Mouse (Mus musculus) layer of hippocampus, postnatal 25 days (tissue): ENCODE measurements at regions not wholly inside any gene's neighbourhood (a gene's known extent, or its start where the extent isn't known, plus 50 kb on each side); places are given as distances from the start of the nearest gene placed in this dataset.

Experiments used
- DNase-seq, 2 experiments: peaks; one replicate each; pipeline ENCODE4 v3.0.0; 2022; ENCODE audit warnings: mixed read lengths in 2 of 2, low spot score in 1 of 2; ENCODE audit errors: extremely low spot score in 1 of 2

DNA sequence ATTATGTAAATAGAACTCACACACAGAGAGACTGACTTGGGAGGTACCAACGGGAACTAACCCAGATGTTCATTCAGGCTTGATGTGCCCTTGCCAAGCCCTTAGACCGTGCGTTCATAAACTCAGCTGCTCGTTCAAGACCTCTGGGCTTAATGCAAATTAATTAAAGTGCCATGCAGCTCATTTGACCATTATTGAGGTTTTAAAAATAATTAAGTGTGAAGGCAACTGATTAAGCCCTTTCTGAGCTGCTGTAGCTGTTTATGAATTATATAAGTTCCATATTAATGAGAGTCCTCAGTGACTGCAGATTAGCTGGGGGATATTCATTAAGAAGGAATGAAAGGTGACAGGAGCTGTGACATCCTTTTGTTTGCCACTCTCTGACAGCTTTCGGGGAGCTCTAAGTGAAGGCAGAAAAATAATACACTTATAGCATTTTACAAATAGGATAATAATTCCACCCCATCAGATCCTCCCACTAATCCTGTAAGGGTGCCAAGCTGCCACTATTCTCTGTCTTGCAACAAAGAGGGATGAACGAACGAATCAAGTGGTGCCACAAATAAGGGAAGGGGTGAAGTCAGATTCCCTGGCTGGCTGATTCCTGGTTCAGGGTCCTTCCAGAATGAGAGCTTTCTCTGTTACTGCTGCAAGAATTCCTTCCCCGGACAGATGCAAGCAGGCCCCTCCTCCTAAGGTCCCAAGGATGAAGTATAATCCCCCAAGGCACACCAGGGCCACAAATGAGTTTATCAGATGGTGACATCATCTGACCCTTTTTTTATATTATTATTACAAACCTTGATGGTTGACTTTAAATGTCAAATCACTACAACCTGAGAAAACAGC is 184.7 kb upstream of the Nckap5 start:
- DNase-seq, result no peak

DNA sequence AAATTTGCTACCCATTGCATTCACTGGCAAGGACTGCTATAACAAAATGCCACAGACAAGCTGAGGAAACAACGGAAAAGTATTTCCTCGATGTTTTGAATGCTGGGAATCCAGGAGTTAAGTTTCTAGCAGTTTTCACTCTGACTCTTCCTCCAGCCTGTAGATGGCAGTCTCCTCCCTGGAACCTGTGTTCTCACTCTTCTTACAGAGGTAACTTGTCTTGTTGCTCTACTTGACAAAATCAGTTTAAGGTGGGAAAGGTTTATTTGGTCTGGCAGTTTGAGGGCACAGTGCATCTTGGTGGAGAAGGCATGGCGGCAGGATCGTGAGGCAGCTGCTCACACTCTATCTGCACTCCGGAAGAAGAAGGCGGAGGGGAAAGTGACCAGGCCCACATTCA is 181.3 kb upstream of the Nckap5 start:
- DNase-seq, result no peak

- DNase-seq, result no peak
Measured at GRCm38 (mm10) chr1:127009699-127010098, 179.1 kb upstream of the Nckap5 start.

DNA sequence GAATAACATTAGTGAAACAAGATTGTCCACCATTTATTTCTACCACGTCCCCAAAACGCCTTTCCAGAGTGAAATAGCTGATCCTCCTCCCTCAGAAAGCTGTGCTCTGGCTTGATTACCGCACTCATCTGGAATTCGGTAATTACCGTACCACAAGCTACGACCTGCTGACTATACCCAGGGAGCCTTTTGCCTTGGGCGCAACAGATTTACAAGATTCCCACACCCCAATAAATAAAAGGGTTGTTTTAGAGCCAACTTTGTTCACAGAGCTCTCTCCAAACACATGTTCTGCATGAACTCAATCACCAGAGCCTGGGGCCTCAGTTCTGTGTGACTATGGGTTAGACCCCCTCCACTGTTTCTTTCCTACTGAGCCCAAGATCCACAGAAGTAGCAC is 171.1 kb upstream of the Nckap5 start:
- DNase-seq, result no peak

DNA sequence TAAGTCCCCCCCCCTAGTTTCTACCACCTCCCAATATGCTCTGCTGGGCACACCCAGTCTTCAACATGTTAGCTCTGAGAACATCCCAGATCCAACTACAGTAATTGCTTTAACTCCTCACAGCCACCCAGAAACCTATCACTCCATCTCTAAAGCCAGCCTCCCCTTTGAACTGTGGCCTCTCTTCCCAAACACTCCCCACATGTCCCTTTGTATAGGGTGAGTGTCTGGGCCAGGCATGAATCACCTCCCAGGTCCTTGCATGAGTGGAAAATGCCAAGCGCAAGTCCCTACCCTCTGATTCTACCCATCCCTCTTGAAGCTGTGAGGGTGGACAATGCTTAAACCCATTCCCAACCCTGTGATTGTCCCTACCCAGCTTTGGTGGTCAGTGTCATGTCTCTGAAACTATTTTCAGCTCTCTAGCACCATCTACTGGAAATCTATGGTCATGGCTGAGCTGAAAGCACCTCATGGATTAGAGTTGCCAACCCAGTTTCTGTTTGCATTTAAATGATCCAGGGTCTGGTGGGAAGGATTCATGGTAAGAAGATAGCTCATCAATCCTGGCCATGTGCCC is 162.6 kb upstream of the Nckap5 start:
- peak; percentile 36 to 45 for DNase-seq

DNA sequence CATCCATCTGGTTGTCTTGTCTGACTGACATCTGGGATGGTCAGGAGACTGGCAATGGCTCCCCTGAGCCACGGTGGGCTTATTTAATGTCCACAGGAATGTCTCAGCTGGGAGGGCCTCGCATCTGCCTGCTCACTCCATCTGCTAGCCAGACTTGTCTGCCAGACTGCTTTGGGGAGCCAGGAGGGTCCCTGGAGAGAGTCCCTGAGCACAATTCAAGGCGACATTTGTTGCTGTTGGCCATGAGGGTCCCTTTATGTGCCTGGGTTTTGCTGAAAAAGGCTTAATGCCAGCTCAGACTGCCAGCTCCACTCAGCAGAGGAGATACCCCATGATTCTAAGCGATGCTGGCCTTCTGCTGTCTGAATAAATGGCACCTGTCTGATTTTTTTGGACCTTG is 161.8 kb upstream of the Nckap5 start:
- DNase-seq, result no peak

DNA sequence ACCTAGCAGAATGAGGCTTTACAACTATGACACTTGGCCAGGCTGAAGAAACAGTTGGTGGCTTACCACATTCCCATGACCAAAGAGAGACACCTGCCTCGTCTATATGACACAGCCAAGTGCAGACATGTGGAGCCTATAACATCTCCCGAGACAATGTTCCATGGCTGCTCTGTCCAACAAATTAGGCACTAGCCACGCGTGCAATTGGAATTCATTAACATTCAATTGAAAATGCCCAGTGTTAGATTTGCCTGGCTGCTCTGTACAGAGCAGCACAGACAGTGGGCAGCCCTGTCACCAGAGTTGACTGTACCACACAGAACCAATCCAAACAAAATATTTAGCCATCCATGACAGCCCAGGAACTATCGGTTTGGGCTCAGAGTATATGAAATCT is 152.2 kb upstream of the Nckap5 start:
- no peak for DNase-seq

GRCm38 (mm10) chr1:126980311-126980710 is 149.7 kb upstream of the Nckap5 start:
- no peak for DNase-seq

DNA sequence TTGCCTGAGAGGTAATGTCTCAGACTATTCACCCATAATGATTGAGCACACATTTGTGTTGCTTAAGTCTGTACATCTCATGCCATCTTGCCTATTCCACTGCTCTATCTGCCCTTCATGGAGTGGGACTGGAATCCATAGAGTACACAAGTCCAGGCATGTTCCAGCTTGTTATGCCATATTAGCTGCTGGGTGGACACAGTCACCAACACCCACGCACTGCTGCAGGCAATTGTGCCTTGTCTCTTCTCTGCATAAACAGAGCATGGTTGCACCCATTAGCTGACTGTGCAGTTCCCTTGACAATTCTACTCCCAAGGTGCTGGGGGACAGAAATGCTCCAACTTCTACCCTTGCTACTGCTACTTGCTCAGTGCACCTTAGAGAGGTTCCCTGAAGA is 143.3 kb upstream of the Nckap5 start:
- DNase-seq, result no peak

DNA sequence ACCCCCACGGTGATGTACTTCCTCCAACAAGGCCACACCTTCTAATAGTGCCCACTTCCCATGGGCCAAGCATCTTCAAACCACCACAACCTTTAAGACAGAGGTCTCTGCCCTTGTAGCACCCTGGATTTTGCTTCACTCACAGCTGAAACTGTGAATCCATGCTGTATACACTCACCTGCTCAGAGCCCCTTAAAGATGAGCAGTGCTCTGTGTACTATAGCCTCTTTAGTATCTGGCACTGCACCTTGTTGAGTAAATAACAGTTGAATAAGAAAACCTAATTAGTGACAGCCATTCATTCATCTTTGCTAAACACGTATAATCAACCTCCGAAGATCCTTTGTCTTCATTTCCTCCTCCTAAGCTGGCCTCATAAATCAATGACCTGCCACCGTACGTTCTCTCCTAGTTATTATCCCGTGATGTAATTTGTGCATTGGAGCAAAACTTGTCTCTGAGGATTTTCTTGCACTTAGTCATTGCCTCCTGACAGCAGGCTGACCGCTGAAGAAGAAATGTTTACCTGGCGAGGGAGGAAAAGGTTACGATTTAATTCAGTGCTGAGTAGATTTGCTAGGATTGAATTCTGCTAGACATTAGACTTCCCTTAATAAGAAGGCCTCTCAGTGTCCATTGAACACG is 141.3 kb upstream of the Nckap5 start:
- DNase-seq, result no peak

DNA sequence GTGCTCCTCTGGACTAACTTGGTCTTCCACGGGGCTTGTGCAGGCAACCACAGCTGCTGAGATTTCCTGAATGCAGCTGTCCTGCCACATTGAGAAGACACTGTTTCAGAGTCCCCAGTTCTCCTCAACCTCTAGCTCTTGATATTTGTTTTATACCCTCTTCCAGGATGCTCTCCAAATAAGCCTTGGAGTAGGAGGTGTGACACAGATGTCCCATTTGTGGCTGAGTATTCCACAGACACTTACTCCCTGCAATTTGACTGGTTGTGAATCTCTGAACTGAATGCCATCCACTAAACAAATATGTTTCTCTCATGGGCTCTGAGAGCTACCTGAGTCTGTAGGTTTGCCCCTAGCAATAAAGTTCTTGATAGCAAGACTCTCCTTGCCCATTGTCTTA is 140.5 kb upstream of the Nckap5 start:
- no peak for DNase-seq

DNA sequence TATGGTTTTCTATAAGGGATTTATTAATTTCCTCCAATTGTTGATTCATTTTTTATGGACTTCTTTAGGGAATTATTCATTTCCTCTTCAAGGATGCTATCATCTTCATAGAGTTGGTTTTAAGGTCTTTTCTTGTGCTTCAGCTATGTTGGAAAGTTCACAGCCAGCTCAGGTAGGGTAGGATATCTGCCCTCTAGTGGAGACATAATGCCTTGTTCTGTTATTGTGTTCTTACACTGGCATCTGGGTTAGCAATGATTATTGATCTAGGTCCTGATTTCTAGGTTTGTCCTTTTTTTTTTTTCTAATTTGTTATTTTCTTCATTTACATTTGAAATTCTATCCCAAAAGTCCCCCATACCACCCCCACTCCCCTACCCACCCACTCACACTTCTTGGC is 135.8 kb upstream of the Nckap5 start:
- DNase-seq, result no peak

GRCm38 (mm10) chr1:126955839-126956720 is 125.5 kb upstream of the Nckap5 start:
- no peak for DNase-seq

- DNase-seq, result no peak
Measured at GRCm38 (mm10) chr1:126947860-126948259, 117.3 kb upstream of the Nckap5 start.

- no peak for DNase-seq
Measured at GRCm38 (mm10) chr1:126932658-126933057, 102.1 kb upstream of the Nckap5 start.

DNA sequence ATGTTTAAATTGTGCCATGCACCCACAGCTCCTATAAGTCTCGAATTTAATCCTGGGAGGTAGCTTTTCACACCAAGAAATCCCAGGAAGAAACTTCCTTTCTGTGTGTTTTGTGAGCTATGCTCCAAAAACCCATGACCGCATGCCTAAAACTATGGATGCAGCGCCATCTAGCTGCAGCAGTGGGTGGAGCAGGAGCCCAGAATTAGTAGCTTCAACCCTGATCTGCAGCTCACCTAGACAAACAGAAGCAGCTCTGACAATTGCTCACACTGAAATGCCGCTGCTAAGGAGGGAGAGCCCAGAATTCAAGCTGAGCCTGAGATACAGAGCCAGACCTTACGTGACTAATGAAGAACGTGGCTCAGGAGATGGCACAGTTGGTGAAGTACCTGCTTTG is 101.2 kb upstream of the Nckap5 start:
- peak; percentile 89 to 97 for DNase-seq

- no peak for DNase-seq
Measured at GRCm38 (mm10) chr1:126931093-126931492, 100.5 kb upstream of the Nckap5 start.

- no peak for DNase-seq
Measured at GRCm38 (mm10) chr1:126930611-126931010, 100.0 kb upstream of the Nckap5 start.

GRCm38 (mm10) chr1:126929666-126930065 is 99.1 kb upstream of the Nckap5 start:
- peak in 1 of 2 experiments; percentile 55 for DNase-seq

- DNase-seq, result no peak
Measured at GRCm38 (mm10) chr1:126928186-126928585, 97.6 kb upstream of the Nckap5 start.
